Mouse (Mus musculus) heart, embryonic 13.5 days (tissue): Measurements from ENCODE around the gene Igf2bp2. TPM values are rescaled to one million over a fixed set of nuclear protein-coding genes. Genes with fewer than 3 reads are reported as not detected.

Experiments used
- ATAC-seq: fragments of 200-750 bp; cut with Nextera tagmentation; 2 replicates; pipeline ENCODE4 v1.8.0; 2017; ENCODE audit warnings: moderate TSS enrichment; ENCODE audit not compliant: insufficient number of reproducible peaks, low FRiP score, low TSS enrichment; ENCODE audit errors: extremely low read depth
- H3K27ac ChIP-seq: fragments of 300-500 bp; sonication (generic); replicated peaks from 2 replicates; pipeline ENCODE4 v1.5.1; 2015; ENCODE audit warnings: moderate library complexity, mild to moderate bottlenecking, inconsistent platforms
- H3K27me3 ChIP-seq: fragments of 300-500 bp; sonication (generic); replicated peaks from 2 replicates; pipeline ENCODE4 v1.6.1; 2015; ENCODE audit warnings: mild to moderate bottlenecking, inconsistent platforms
- H3K36me3 ChIP-seq: fragments of 300-500 bp; sonication (generic); 2 replicates; pipeline ENCODE4 v1.6.1; 2015; ENCODE audit warnings: mild to moderate bottlenecking, inconsistent platforms
- H3K4me1 ChIP-seq: fragments of 300-500 bp; sonication (generic); 2 replicates; pipeline ENCODE4 v1.6.1; 2015; ENCODE audit warnings: inconsistent platforms
- H3K4me2 ChIP-seq: fragments of 300-500 bp; sonication (generic); 2 replicates; pipeline ENCODE4 v1.6.1; 2015; ENCODE audit warnings: inconsistent platforms, mild to moderate bottlenecking, moderate library complexity
- H3K4me3 ChIP-seq: fragments of 300-500 bp; sonication (generic); 2 replicates; pipeline ENCODE4 v1.5.1; 2015; ENCODE audit warnings: moderate library complexity, mild to moderate bottlenecking, inconsistent platforms
- H3K9ac ChIP-seq: fragments of 300-500 bp; sonication (generic); 2 replicates; pipeline ENCODE4 v1.6.1; 2015; ENCODE audit warnings: inconsistent platforms, mild to moderate bottlenecking, moderate library complexity
- H3K9me3 ChIP-seq: fragments of 300-500 bp; sonication (generic); 2 replicates; pipeline ENCODE4 v1.6.1; 2016; ENCODE audit warnings: inconsistent platforms
- whole genome bisulfite sequencing: fragments of 180-500 bp; shearing (Covaris S2); methylation state at CpG from one replicate; pipeline ENCODE4 v1.1.7; 2015; ENCODE audit warnings: mixed read lengths; 5-methylcytosine and 5-hydroxymethylcytosine counted together
- polyA plus RNA-seq: library from polyadenylated mRNA; unstranded; fragments of >200 nt; fragmentation: Nextera tagmentation; extraction: Ambion mirVana; gene quantifications from 2 replicates; pipeline ENCODE4 v1.2.1, GENCODE M21; 2015

Gene Igf2bp2
- polyA plus RNA-seq, 1 experiment from 2014 or later: 53.2 TPM

DNA sequence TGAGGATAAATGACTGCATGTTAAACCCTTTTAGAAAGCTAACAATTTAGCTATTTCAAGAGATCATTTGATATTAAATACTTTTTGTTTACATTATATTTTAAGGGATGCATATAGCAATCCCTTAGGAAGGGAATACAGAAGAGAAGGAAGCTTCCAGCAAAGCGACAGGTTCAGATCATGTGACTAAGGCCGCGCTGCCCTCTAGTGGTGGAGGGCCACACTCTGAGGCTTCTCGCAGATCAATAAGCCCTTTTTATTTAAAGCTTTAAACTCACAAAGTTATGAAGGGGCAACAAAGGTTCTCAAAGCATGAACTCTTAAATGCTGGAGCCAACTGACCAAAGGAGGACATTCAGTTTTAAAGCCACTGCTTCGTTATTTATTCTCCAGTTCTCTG lies 39.4 kb downstream of the Igf2bp2 start:
- H3K27ac ChIP-seq: no peak overlapping the region
- H3K4me1 ChIP-seq: peaks cover 59% of the 10 kb centered on the region
- H3K27me3 ChIP-seq: no peaks in the 10 kb centered on the region
- ATAC-seq: no peak
- no peak overlapping the region for H3K4me3 ChIP-seq
- peaks cover 23% of the 10 kb centered on the region for H3K36me3 ChIP-seq
- no peak overlapping the region for H3K9ac ChIP-seq
- no peaks in the 10 kb centered on the region for H3K9me3 ChIP-seq
- WGBS: 30% methylated on average over 5 of the region's 5 CpGs
- no peak overlapping the region for H3K4me2 ChIP-seq

DNA sequence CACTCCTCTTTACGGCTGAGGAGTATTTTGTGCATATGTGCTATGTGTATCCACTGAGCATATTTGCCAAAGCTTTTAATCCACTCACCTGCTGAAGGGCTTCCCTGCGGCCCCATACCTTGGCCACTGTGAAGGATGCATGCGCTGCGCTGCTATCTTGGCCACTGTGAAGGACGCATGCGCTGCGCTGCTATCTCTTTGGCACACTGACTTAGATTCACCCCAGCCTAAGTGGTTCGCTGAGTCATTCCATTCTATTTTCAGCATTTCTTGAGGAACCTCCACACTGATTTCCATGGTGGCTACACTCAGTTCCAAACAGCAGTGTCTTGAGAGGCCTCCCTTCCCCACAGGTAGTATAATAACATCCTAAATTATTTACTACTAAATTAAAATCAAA lies 42.0 kb downstream of the Igf2bp2 start:
- WGBS: 35% methylated on average over 8 of the region's 8 CpGs
- Histone ChIP-seq H3K9ac (no peak overlapping the region), H3K36me3 (peaks cover 19% of the 10 kb centered on the region), H3K4me1 (peaks cover 74% of the 10 kb centered on the region), H3K27me3 (no peaks in the 10 kb centered on the region), H3K9me3 (no peaks in the 10 kb centered on the region), H3K4me3 (no peak overlapping the region), H3K4me2 (peak overlapping the region; percentile 37), H3K27ac (no peak overlapping the region)
- ATAC-seq: no peak

DNA sequence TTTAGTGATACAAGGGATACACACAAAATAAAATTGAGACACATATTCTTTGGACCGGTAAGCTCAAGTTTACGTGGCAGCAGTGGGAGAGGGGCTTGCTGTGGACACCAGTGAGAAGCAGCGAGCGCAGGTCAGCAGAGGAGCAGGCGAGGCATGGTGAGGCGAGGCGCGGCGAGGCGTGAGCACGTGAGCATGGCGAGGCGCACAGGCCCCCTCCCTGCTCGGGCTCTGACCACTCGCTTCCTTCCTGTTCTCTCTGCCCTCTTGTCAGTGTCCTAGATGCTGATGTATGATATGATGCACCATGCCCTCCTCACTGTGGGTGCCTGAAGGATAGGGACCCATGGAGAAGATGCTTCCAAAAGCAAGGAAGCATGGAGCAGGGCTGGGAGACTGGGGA lies 43.6 kb downstream of the Igf2bp2 start:
- H3K9ac ChIP-seq: peak overlapping the region; percentile 37
- peak overlapping the region; percentile 42 for H3K4me2 ChIP-seq
- H3K4me3 ChIP-seq: no peak overlapping the region; the same call in 1 of the 2 replicates
- no peaks in the 10 kb centered on the region for H3K27me3 ChIP-seq
- H3K27ac ChIP-seq: peak overlapping the region; percentile 40
- no peaks in the 10 kb centered on the region for H3K9me3 ChIP-seq
- peaks cover 19% of the 10 kb centered on the region for H3K36me3 ChIP-seq
- WGBS: 86% methylated on average over 15 of the region's 15 CpGs
- no peak for ATAC-seq
- peaks cover 71% of the 10 kb centered on the region for H3K4me1 ChIP-seq

DNA sequence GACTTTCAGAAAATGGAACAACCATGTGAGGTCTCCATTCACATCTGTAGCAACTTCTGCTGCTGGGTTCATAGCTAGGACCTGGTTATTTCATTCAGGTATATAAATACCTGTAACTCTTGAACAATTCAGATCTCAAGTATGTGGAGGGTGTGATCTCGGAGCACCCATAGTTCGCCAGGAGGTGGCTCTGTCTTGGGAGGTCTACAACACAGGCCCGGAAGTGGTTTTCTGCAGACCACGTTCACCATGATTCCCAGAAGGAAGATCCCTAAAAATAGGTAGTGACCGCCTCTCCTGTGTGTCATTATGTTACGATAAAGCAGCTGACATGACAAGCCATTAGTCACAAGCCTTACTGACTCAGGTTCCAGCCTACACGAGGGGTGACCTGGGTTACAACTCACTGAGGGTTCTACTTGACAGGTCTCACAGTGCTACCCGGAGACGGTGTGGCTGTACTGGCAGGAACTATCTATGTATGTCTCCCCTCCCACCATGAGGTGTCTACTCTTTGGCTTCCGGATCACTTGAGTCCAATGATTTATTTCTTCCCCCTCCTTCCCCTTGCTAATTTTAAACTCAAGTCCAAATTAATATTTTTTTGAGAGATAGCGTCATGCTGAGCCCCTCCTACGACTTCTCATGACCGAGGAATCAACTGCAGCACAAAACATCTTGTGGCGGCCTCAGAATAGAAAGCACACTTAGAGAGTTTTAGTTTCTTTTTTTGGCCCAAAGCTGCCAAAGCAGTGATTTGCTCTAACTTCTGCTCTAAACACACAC lies 44.2 kb downstream of the Igf2bp2 start:
- no peaks in the 10 kb centered on the region for H3K27me3 ChIP-seq
- WGBS: 44% methylated on average over 14 of the region's 14 CpGs
- H3K4me3 ChIP-seq: no peak overlapping the region; the same call in 1 of the 2 replicates
- peak overlapping the region; percentile 40 for H3K27ac ChIP-seq
- peaks cover 67% of the 10 kb centered on the region for H3K4me1 ChIP-seq
- ATAC-seq: no peak
- peaks cover 19% of the 10 kb centered on the region for H3K36me3 ChIP-seq
- peak overlapping the region; percentile 37 for H3K9ac ChIP-seq
- peak overlapping the region; percentile 42 for H3K4me2 ChIP-seq
- H3K9me3 ChIP-seq: no peaks in the 10 kb centered on the region

DNA sequence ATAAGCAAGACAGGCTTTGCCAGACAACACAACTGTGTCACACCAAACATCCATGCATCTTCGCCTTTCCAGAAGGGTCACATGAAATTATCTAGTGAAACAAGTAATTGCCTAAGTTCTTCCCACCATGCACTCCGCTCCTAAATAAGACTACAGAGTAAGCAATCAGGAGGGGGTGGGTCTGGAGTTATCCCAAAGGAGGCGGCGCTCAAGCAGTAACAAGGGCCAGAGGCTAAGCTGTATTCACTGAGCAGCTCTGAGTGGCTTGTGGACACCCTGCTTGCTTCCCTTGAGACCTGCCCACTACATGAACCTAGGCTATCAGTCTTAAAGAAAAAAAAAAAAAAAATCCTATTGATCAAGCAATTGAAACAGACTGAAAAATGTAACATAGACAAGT lies 44.9 kb downstream of the Igf2bp2 start:
- H3K9me3 ChIP-seq: no peaks in the 10 kb centered on the region
- peak overlapping the region; percentile 40; the same call in 1 of the 2 replicates for H3K27ac ChIP-seq
- no peak for ATAC-seq
- H3K9ac ChIP-seq: no peak overlapping the region
- WGBS: 84% methylated on average over 4 of the region's 4 CpGs
- H3K4me1 ChIP-seq: peaks cover 64% of the 10 kb centered on the region
- no peaks in the 10 kb centered on the region for H3K27me3 ChIP-seq
- no peak overlapping the region for H3K4me2 ChIP-seq
- no peak overlapping the region for H3K4me3 ChIP-seq
- H3K36me3 ChIP-seq: peaks cover 19% of the 10 kb centered on the region

DNA sequence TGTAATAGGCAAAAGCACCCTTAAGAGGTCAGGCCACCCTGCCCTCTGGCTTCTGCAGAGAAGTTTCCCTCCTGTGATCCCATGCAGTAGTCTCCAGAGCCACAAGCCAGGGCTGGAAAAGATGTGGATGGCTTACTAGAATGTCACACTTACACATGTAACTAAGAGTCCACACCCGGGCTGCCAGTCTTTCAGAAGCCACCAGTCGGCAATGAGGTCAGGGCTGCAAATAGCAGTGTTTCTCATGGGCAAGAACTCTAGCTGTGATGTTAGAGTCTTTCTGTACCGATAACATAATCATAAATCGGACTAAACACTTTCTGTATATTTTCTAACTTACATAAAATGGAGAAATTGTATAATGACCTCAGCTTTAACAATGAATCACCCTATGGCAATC lies 46.4 kb downstream of the Igf2bp2 start:
- Histone ChIP-seq H3K27ac (0 out of 2 replicates have a peak overlapping the region, but pooled peaks have one; percentile 9), H3K36me3 (peaks cover 19% of the 10 kb centered on the region), H3K4me1 (peaks cover 66% of the 10 kb centered on the region), H3K9me3 (no peaks in the 10 kb centered on the region), H3K27me3 (no peaks in the 10 kb centered on the region), H3K9ac (no peak overlapping the region), H3K4me3 (no peak overlapping the region), H3K4me2 (no peak overlapping the region)
- ATAC-seq: no peak
- WGBS: 61% methylated on average over 4 of the region's 4 CpGs

DNA sequence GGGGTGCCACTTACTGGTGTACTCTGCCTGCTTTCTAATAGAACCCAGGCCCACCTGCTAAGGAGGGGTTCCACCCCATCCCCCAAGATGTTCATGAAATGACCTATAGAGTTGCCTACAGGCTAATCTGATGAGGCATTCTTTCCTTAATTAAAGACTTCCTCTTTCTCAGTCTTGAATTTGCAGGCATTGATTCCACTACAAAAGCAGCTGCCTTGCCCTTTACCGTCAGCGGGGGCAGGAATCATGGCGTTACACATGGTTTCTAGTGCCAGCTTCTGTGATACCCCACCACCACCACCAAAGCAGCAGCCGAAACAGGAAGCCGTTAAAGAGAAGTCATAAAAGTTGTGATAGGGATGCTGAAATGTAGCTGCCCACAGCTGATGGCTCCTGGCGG lies 47.0 kb downstream of the Igf2bp2 start:
- H3K4me3 ChIP-seq: no peak overlapping the region
- H3K9me3 ChIP-seq: no peaks in the 10 kb centered on the region
- no peak overlapping the region for H3K27ac ChIP-seq
- H3K4me2 ChIP-seq: no peak overlapping the region
- H3K27me3 ChIP-seq: no peaks in the 10 kb centered on the region
- H3K4me1 ChIP-seq: peaks cover 66% of the 10 kb centered on the region
- H3K9ac ChIP-seq: no peak overlapping the region
- no peak for ATAC-seq
- peaks cover 19% of the 10 kb centered on the region for H3K36me3 ChIP-seq
- 82% methylated on average over 6 of the region's 6 CpGs for WGBS

DNA sequence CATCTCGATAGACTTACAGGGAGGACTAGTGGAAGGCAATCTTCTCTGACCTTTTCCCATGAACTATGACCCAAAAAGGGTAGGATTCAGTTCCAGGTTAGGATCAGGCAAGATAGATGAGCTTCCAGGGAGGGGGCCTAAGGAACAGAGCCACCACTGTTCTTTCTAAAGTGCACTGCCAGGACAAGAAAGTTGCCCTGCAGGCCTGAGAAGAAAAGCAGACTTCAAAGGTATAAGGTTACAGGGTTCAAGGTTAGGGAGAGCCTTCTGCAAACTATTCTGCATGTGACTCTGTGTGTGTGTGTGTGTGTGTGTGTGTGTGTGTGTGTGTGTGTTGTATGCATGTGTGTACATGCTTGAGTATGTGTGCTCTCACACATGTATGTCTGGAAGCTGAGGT lies 53.1 kb downstream of the Igf2bp2 start:
- WGBS: 80% methylated on average over 1 of the region's 1 CpGs
- no peak for ATAC-seq
- Histone ChIP-seq H3K4me2 (no peak overlapping the region), H3K9me3 (no peaks in the 10 kb centered on the region), H3K4me3 (no peak overlapping the region), H3K27me3 (no peaks in the 10 kb centered on the region), H3K9ac (no peak overlapping the region), H3K4me1 (peaks cover 69% of the 10 kb centered on the region), H3K27ac (peak overlapping the region; percentile 28; the same call in 1 of the 2 replicates), H3K36me3 (no peaks in the 10 kb centered on the region)

DNA sequence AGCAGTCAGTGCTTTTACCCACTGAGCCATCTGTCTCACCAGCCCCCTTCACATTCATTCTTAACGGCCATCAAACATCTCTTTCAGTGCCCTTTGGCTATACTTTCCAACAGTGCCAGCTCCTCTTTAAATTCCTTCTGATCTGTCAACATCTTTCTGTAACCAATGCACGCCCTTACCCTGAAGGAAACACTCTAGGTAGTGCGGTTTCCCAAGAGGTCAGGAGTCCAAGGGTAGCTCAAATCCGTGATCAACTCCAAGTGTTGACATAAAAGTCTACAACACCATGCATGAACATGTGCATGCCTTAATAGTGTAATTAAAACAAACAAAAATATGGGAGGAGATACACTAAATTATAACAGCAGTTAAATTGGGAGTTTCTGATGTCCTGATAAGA lies 53.9 kb downstream of the Igf2bp2 start:
- H3K9ac ChIP-seq: no peak overlapping the region
- no peaks in the 10 kb centered on the region for H3K27me3 ChIP-seq
- 37% methylated on average over 4 of the region's 4 CpGs for WGBS
- no peak for ATAC-seq
- no peak overlapping the region for H3K4me3 ChIP-seq
- H3K4me2 ChIP-seq: no peak overlapping the region
- H3K27ac ChIP-seq: peak overlapping the region; percentile 75
- peaks cover 65% of the 10 kb centered on the region for H3K4me1 ChIP-seq
- H3K36me3 ChIP-seq: no peaks in the 10 kb centered on the region
- no peaks in the 10 kb centered on the region for H3K9me3 ChIP-seq

DNA sequence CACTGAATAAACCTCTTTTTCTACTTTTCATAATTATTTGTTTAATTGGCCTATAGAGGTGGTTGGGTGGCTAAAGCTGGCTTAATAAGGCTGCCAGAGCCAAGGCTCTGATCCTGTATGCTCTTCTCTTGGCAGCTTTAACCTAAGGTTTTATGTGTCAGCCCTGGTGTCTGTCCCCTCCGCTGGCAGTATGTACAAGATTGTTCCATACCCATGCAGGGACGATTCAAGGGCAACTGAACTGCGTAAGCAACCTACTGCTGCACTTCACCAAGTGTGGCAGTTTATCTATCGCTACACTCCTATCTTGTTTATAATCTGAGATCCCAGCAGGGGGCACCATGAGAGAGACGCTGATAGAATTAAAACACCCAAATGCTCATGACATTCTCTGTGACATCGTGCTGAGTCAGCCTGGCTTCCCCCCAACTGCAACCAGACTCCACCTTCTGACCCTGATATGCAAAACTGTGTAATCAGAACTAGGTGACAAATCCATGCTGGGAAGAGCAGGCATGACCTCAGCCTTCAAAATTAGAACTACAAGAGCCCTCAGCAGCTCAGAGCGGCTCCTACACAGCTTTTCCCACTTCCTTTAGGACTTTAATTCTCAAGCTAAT lies 55.1 kb downstream of the Igf2bp2 start:
- Histone ChIP-seq H3K4me1 (peaks cover 71% of the 10 kb centered on the region), H3K27me3 (no peaks in the 10 kb centered on the region), H3K9ac (peak overlapping the region; percentile 66), H3K9me3 (no peaks in the 10 kb centered on the region), H3K4me2 (peak overlapping the region; percentile 62), H3K4me3 (peak overlapping the region; percentile 36), H3K36me3 (no peaks in the 10 kb centered on the region), H3K27ac (peak overlapping the region; percentile 80)
- WGBS: 21% methylated on average over 7 of the region's 7 CpGs
- no peak for ATAC-seq

DNA sequence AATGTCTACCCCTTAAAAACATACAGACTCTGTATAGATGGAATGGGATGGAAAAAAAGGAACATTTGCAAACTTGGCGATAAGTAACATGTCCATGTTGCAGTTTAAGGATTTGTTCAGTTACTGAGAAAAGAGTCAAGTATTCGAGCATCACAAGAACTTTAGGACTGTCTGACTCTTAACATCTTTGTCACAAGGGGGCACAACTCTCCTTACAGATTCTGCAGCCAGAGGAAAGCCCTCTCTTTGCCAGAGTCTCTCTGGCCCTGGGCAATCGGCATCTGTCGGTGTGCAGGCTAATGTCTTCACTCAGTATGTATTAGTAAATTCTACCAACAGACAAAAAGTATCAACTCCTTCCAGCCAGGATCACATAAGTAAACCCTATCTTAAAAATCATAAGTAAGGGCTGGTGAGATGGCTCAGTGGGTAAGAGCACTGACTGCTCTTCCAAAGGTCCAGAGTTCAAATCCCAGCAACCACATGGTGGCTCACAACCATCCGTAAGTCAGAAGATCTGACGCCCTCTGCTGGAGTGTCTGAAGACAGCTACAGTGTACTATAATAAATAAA lies 57.0 kb downstream of the Igf2bp2 start:
- WGBS: 71% methylated on average over 6 of the region's 6 CpGs
- Histone ChIP-seq H3K4me2 (no peak overlapping the region), H3K4me1 (peaks cover 53% of the 10 kb centered on the region), H3K9ac (no peak overlapping the region), H3K27ac (no peak overlapping the region), H3K27me3 (no peaks in the 10 kb centered on the region), H3K9me3 (no peaks in the 10 kb centered on the region), H3K4me3 (no peak overlapping the region), H3K36me3 (peaks cover 4% of the 10 kb centered on the region)
- ATAC-seq: no peak
